Mouse (Mus musculus) ovary, adult 2 months (tissue): Measurements from ENCODE around the gene Msh2. TPM values are rescaled to one million over a fixed set of nuclear protein-coding genes. Genes with fewer than 3 reads are reported as not detected.

Experiments used
- polyA plus RNA-seq: library from polyadenylated mRNA; depleted of rRNA; stranded (reverse); fragments of >200 nt; gene quantifications from 2 replicates; pipeline ENCODE4 v1.2.3, GENCODE M21; 2012; rRNA removed

The Msh2 gene
- polyA plus RNA-seq: 6.3 and 11.4 TPM in 2 replicates

DNA sequence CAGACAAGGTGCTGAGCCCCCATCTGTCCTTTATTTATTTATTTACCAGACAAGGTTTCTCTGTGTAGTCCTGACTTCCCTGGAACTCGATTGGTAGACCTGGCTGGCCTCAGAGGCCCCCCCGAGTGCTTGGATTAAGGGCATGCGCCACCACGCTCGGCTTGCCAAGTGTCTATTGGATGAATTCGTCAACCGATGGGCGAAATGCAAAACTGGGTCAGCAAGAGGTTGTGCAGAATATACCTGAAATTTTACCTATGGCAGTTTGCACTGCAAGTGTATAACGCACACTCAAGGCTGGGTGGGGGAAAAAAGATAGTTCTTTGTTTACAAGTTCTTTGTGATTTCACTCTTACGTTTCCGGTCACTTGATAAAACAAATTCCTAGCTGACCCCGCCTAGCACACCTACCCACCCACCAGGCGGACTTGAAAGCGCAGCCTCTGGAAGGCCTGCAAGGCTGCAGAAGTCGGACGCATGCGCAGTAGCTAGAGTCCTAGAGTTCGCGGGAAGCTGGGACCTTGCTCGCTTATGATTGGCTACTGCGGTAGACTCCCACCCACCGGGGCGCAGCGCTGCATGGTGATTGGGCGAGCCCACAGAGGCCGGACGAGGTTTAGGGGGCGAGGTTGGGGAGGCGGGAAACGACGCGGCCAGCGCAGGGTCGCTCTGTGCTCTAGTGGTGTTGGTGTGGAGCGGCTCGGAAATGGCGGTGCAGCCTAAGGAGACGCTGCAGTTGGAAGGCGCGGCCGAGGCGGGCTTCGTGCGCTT, at the start of gene Msh2:
TSS of gene Msh2 (plus strand) at position 441 of the 771 bp plus-strand sequence.

Other genes with a start within 250 kb of the Msh2 start
- not detected in 2 replicates for gene Stpg4, start 244.6 kb upstream of the Msh2 start, polyA plus RNA-seq
- 15.0 and 19.8 TPM in 2 replicates for gene Calm2, start 225.4 kb upstream of the Msh2 start, polyA plus RNA-seq
- 60.3 and 101 TPM in 2 replicates for gene Epcam, start 36.4 kb upstream of the Msh2 start, polyA plus RNA-seq
- 19.3 and 30.4 TPM in 2 replicates for gene Kcnk12, start 125.7 kb downstream of the Msh2 start, polyA plus RNA-seq
- not detected in 2 replicates for gene Rpl36-ps4, start 248.6 kb downstream of the Msh2 start, polyA plus RNA-seq